Mouse (Mus musculus): ENCODE measurements around the gene Hormad2.

- TF ChIP-seq CTCF (IDR thresholded peaks at IDR 0.05; ENCODE audit: control insufficient read depth, insufficient read depth, low read length), result no peak
- no peak for TF ChIP-seq POLR2A (IDR thresholded peaks at IDR 0.05; ENCODE audit: borderline replicate concordance, control insufficient read depth, low read depth, low read length)
These were observed 19.7 kb upstream of the Hormad2 start for GRCm38 (mm10) chr11:4460615-4461014.
